Mouse (Mus musculus): ENCODE results near the gene Art4. TPM values are rescaled to one million over a fixed set of nuclear protein-coding genes. Genes with fewer than 3 reads are reported as not detected.
A peak's percentile ranks its signal among the peaks of the same experiment; 100 is the strongest.

Gene Art4
- polyA plus RNA-seq, 1 experiment from 2014 or later, result 0.08 TPM

- H3K4me1 ChIP-seq, result no peaks in the 10 kb centered on the region
- H3K27me3 ChIP-seq, result no peaks in the 10 kb centered on the region
- peaks cover 95% of the 10 kb centered on the region for H3K36me3 ChIP-seq (ENCODE audit: poor library complexity, severe bottlenecking)
- 100% methylated on average over 3 of the region's 3 CpGs for WGBS
- no peaks in the 10 kb centered on the region for H3K9me3 ChIP-seq (replicated peaks)
- H3K27ac ChIP-seq, result no peak overlapping the region
- H3K4me3 ChIP-seq, result no peak overlapping the region
- H3K4me2 ChIP-seq, result no peak overlapping the region
- peak; percentile 46; the same call in 1 of the 2 replicates for ATAC-seq
- no peak overlapping the region for H3K9ac ChIP-seq
These were observed 40.0 kb downstream of the Art4 start for GRCm38 (mm10) chr6:136817549-136817948.

GRCm38 (mm10) chr6:136816826-136817225 lies 40.7 kb downstream of the Art4 start:
- WGBS, result 94% methylated on average over 21 of the region's 21 CpGs
- no peak overlapping the region for H3K27ac ChIP-seq
- no peak overlapping the region for H3K4me2 ChIP-seq
- no peaks in the 10 kb centered on the region for H3K27me3 ChIP-seq
- H3K4me3 ChIP-seq, result no peak overlapping the region
- no peaks in the 10 kb centered on the region for H3K4me1 ChIP-seq
- H3K9ac ChIP-seq, result no peak overlapping the region
- no peaks in the 10 kb centered on the region for H3K9me3 ChIP-seq (replicated peaks)
- peaks cover 95% of the 10 kb centered on the region for H3K36me3 ChIP-seq (ENCODE audit: poor library complexity, severe bottlenecking)
- no peak for ATAC-seq

- Histone ChIP-seq H3K9ac (no peak overlapping the region), H3K36me3 (ENCODE audit: poor library complexity, severe bottlenecking) (peaks cover 89% of the 10 kb centered on the region), H3K27ac (no peak overlapping the region), H3K4me1 (no peaks in the 10 kb centered on the region), H3K9me3 (replicated peaks) (no peaks in the 10 kb centered on the region), H3K4me3 (no peak overlapping the region), H3K27me3 (no peaks in the 10 kb centered on the region), H3K4me2 (no peak overlapping the region)
- 95% methylated on average over 7 of the region's 7 CpGs for WGBS
- no peak for ATAC-seq
These were observed 42.2 kb downstream of the Art4 start for GRCm38 (mm10) chr6:136815381-136815780.

- Histone ChIP-seq H3K36me3 (ENCODE audit: poor library complexity, severe bottlenecking) (peaks cover 67% of the 10 kb centered on the region), H3K4me1 (peaks cover 16% of the 10 kb centered on the region), H3K27ac (no peak overlapping the region), H3K9ac (no peak overlapping the region), H3K4me2 (no peak overlapping the region), H3K9me3 (replicated peaks) (no peaks in the 10 kb centered on the region), H3K27me3 (no peaks in the 10 kb centered on the region), H3K4me3 (no peak overlapping the region)
- no peak for ATAC-seq
- 50% methylated on average over 4 of the region's 4 CpGs for WGBS
These were observed 44.4 kb downstream of the Art4 start for GRCm38 (mm10) chr6:136813117-136813516.

GRCm38 (mm10) chr6:136811196-136811595 lies 46.3 kb downstream of the Art4 start:
- 92% methylated on average over 10 of the region's 10 CpGs for WGBS
- no peak for ATAC-seq
- no peak overlapping the region for H3K27ac ChIP-seq
- no peak overlapping the region for H3K4me3 ChIP-seq
- no peaks in the 10 kb centered on the region for H3K9me3 ChIP-seq (replicated peaks)
- no peak overlapping the region for H3K9ac ChIP-seq
- no peaks in the 10 kb centered on the region for H3K27me3 ChIP-seq
- H3K4me2 ChIP-seq, result no peak overlapping the region
- peaks cover 48% of the 10 kb centered on the region for H3K36me3 ChIP-seq (ENCODE audit: poor library complexity, severe bottlenecking)
- H3K4me1 ChIP-seq, result peaks cover 16% of the 10 kb centered on the region

GRCm38 (mm10) chr6:136809673-136810072 lies 47.9 kb downstream of the Art4 start:
- peak overlapping the region; percentile 84; the same call in 1 of the 2 replicates for H3K4me3 ChIP-seq
- H3K4me2 ChIP-seq, result peak overlapping the region; percentile 98
- H3K4me1 ChIP-seq, result peaks cover 20% of the 10 kb centered on the region
- H3K9ac ChIP-seq, result no peak overlapping the region
- WGBS, result 88% methylated on average over 13 of the region's 13 CpGs
- no peak overlapping the region for H3K27ac ChIP-seq
- H3K36me3 ChIP-seq (ENCODE audit: poor library complexity, severe bottlenecking), result peaks cover 34% of the 10 kb centered on the region
- H3K27me3 ChIP-seq, result no peaks in the 10 kb centered on the region
- no peaks in the 10 kb centered on the region for H3K9me3 ChIP-seq (replicated peaks)
- ATAC-seq, result no peak

- peaks cover 28% of the 10 kb centered on the region for H3K36me3 ChIP-seq (ENCODE audit: poor library complexity, severe bottlenecking)
- H3K27me3 ChIP-seq, result no peaks in the 10 kb centered on the region
- no peak for ATAC-seq
- peaks cover 21% of the 10 kb centered on the region for H3K4me1 ChIP-seq
- 41% methylated on average over 14 of the region's 14 CpGs for WGBS
- H3K4me2 ChIP-seq, result peak overlapping the region; percentile 98
- peak overlapping the region; percentile 84 for H3K4me3 ChIP-seq
- no peaks in the 10 kb centered on the region for H3K9me3 ChIP-seq (replicated peaks)
- no peak overlapping the region for H3K27ac ChIP-seq
- H3K9ac ChIP-seq, result peak overlapping the region; percentile 81
These were observed 48.5 kb downstream of the Art4 start for GRCm38 (mm10) chr6:136809077-136809476.

GRCm38 (mm10) chr6:136808631-136809046 lies 48.9 kb downstream of the Art4 start:
- Histone ChIP-seq H3K36me3 (ENCODE audit: poor library complexity, severe bottlenecking) (peaks cover 24% of the 10 kb centered on the region), H3K4me1 (peaks cover 21% of the 10 kb centered on the region), H3K27ac (no peak overlapping the region; the same call in 1 of the 2 replicates), H3K27me3 (no peaks in the 10 kb centered on the region), H3K9ac (peak overlapping the region; percentile 81), H3K4me3 (peak overlapping the region; percentile 84), H3K9me3 (replicated peaks) (no peaks in the 10 kb centered on the region), H3K4me2 (peak overlapping the region; percentile 98)
- under 1% methylated on average over 28 of the region's 28 CpGs for WGBS
- peak; percentile 2; the same call in 1 of the 2 replicates for ATAC-seq

GRCm38 (mm10) chr6:136808014-136808417 lies 49.5 kb downstream of the Art4 start, which contains the start of gene H2afj:
TSS of gene H2afj (plus strand) at chr6:136808244.
- Histone ChIP-seq H3K27me3 (no peaks in the 10 kb centered on the region), H3K36me3 (ENCODE audit: poor library complexity, severe bottlenecking) (peaks cover 19% of the 10 kb centered on the region), H3K27ac (no peak within 1 kb of the TSS; the same call in 1 of the 2 replicates), H3K4me2 (peak within 1 kb of the TSS; percentile 98), H3K4me1 (peaks cover 27% of the 10 kb centered on the region), H3K9me3 (replicated peaks) (no peaks in the 10 kb centered on the region), H3K9ac (peak within 1 kb of the TSS; percentile 81), H3K4me3 (peak within 1 kb of the TSS; percentile 84)
- peak; percentile 89 for ATAC-seq
- under 1% methylated on average over 34 of the region's 34 CpGs for WGBS

- Histone ChIP-seq H3K9ac (0 out of 2 replicates have a peak overlapping the region, but pooled peaks have one; percentile 50), H3K27me3 (no peaks in the 10 kb centered on the region), H3K27ac (no peak overlapping the region), H3K36me3 (ENCODE audit: poor library complexity, severe bottlenecking) (peaks cover 16% of the 10 kb centered on the region), H3K4me3 (peak overlapping the region; percentile 84), H3K4me1 (peaks cover 29% of the 10 kb centered on the region), H3K9me3 (replicated peaks) (no peaks in the 10 kb centered on the region), H3K4me2 (peak overlapping the region; percentile 98)
- 34% methylated on average over 18 of the region's 18 CpGs for WGBS
- no peak for ATAC-seq
These were observed 50.0 kb downstream of the Art4 start for GRCm38 (mm10) chr6:136807395-136808013.

- Histone ChIP-seq H3K27ac (no peak overlapping the region), H3K36me3 (ENCODE audit: poor library complexity, severe bottlenecking) (peaks cover 9% of the 10 kb centered on the region), H3K4me3 (no peak overlapping the region), H3K9me3 (replicated peaks) (no peaks in the 10 kb centered on the region), H3K4me1 (peaks cover 29% of the 10 kb centered on the region), H3K9ac (no peak overlapping the region), H3K4me2 (no peak overlapping the region), H3K27me3 (no peaks in the 10 kb centered on the region)
- no peak for ATAC-seq
- WGBS, result 68% methylated on average over 5 of the region's 5 CpGs
These were observed 50.7 kb downstream of the Art4 start for GRCm38 (mm10) chr6:136806819-136807218.

- Histone ChIP-seq H3K27ac (no peak overlapping the region), H3K4me2 (no peak overlapping the region), H3K4me1 (peaks cover 29% of the 10 kb centered on the region), H3K4me3 (no peak overlapping the region), H3K36me3 (ENCODE audit: poor library complexity, severe bottlenecking) (peaks cover under 1% of the 10 kb centered on the region), H3K27me3 (no peaks in the 10 kb centered on the region), H3K9ac (no peak overlapping the region), H3K9me3 (replicated peaks) (no peaks in the 10 kb centered on the region)
- ATAC-seq, result no peak
- WGBS, result 88% methylated on average over 1 of the region's 1 CpGs
These were observed 52.1 kb downstream of the Art4 start for GRCm38 (mm10) chr6:136805409-136805775.

Data from forebrain, embryonic 13.5 days (tissue).